Mouse (Mus musculus): ENCODE data around the gene Thap12.

Thap12 gene

DNA sequence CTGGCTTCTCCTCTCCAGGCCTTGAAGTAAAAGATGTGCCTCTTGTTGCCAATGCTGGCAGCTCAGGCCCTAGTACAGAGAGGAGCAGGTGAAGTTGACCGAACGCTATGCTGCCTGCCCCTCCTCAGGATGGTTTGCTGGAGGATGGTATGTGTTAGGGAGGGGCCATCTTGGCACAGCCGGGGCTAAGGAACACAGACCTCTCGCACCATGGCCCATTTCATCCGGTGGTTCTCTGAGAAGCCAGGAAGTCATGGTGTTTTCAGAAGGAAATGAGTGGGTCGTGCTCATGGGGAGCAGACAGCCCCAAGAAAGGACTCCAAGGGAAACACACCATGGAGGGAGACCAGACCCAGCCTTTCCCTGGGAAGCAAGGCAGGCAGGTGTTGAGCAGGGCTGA is 64.4 kb downstream of the Thap12 start:
- no peak for DNase-seq
